Mouse (Mus musculus) cerebellum, postnatal 25 days (tissue): ENCODE results near the gene Kif5c.

Experiments
- DNase-seq, 2 experiments: peaks; one replicate each; pipeline ENCODE4 v3.0.0; 2021; ENCODE audit warnings: mixed read lengths in 2 of 2

The Kif5c gene

GRCm38 (mm10) chr2:49720343-49720742 lies 101.2 kb downstream of the Kif5c start:
- DNase-seq, result no peak

- DNase-seq, result no peak
Observed at GRCm38 (mm10) chr2:49722331-49722730, 103.2 kb downstream of the Kif5c start.

GRCm38 (mm10) chr2:49722983-49723382 lies 103.9 kb downstream of the Kif5c start:
- DNase-seq, result no peak

- DNase-seq, result peak in 1 of 2 experiments; percentile 39
Observed at GRCm38 (mm10) chr2:49726672-49727071, 107.6 kb downstream of the Kif5c start.

GRCm38 (mm10) chr2:49727199-49727598 lies 108.1 kb downstream of the Kif5c start:
- DNase-seq, result peak; percentile 76 to 82

- no peak for DNase-seq
Observed at GRCm38 (mm10) chr2:49727686-49728085, 108.6 kb downstream of the Kif5c start.

- no peak for DNase-seq
Observed at GRCm38 (mm10) chr2:49728896-49729610, 110.0 kb downstream of the Kif5c start.

- no peak for DNase-seq
Observed at GRCm38 (mm10) chr2:49729611-49729969, 110.5 kb downstream of the Kif5c start.

GRCm38 (mm10) chr2:49730183-49730582 lies 111.1 kb downstream of the Kif5c start:
- no peak for DNase-seq

GRCm38 (mm10) chr2:49732745-49733655 lies 113.9 kb downstream of the Kif5c start:
- DNase-seq, result no peak

GRCm38 (mm10) chr2:49733656-49734008 lies 114.5 kb downstream of the Kif5c start:
- DNase-seq, result no peak

GRCm38 (mm10) chr2:49734013-49734780 lies 115.1 kb downstream of the Kif5c start:
- DNase-seq, result peak; percentile 70 to 85

- peak in 1 of 2 experiments; percentile 49 for DNase-seq
Observed at GRCm38 (mm10) chr2:49735386-49735785, 116.3 kb downstream of the Kif5c start.

- DNase-seq, result peak; percentile 81 to 84
Observed at GRCm38 (mm10) chr2:49739046-49739445, 119.9 kb downstream of the Kif5c start.

- DNase-seq, result no peak
Observed at GRCm38 (mm10) chr2:49741026-49741425, 121.9 kb downstream of the Kif5c start.

- DNase-seq, result peak; percentile 76 to 79
Observed at GRCm38 (mm10) chr2:49741895-49742734, 123.0 kb downstream of the Kif5c start.

GRCm38 (mm10) chr2:49742919-49743318 lies 123.8 kb downstream of the Kif5c start:
- no peak for DNase-seq

GRCm38 (mm10) chr2:49743775-49744174 lies 124.7 kb downstream of the Kif5c start:
- DNase-seq, result no peak

- DNase-seq, result no peak
Observed at GRCm38 (mm10) chr2:49744251-49745093, 125.4 kb downstream of the Kif5c start.

- peak; percentile 84 to 89 for DNase-seq
Observed at GRCm38 (mm10) chr2:49745094-49745781, 126.1 kb downstream of the Kif5c start.

GRCm38 (mm10) chr2:49746947-49747346 lies 127.8 kb downstream of the Kif5c start:
- DNase-seq, result no peak
